Mouse (Mus musculus): ENCODE measurements at regions not wholly inside any gene's neighbourhood (a gene's known extent, or its start where the extent isn't known, plus 50 kb on each side); places are given as distances from the start of the nearest gene placed in this dataset.

DNA sequence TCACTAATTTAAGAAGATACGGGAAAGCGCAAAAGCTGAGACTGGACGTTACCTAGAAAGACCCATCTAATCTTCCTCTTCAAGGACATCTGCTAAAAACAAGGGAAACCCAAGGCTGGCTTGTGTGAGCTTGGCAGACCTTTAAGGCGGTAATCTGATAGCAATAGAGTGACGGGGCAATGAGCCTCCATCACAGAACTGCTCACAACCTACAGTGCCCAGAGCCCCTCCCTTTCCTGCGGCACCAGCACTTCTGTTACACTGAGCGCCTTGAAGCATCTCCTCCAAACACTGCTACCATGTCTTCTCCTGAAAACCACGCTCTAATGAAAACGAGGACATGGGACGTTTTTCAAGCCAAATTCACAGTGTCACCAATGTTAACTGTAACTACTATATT is 172.1 kb upstream of the Smim15 start:
- H3K4me3 ChIP-seq (replicated peaks) = no peak overlapping the region
- no peak overlapping the region for H3K9ac ChIP-seq
- H3K27ac ChIP-seq = no peak overlapping the region
- H3K27me3 ChIP-seq = no peaks in the 10 kb centered on the region
- 66% methylated on average over 10 of the region's 10 CpGs for WGBS (ENCODE audit: insufficient replicate concordance)
- no peak for DNase-seq
- H3K4me2 ChIP-seq = no peak overlapping the region
- H3K36me3 ChIP-seq = no peaks in the 10 kb centered on the region
- no peak for ATAC-seq (ENCODE audit: low read depth)
- H3K4me1 ChIP-seq (replicated peaks) = no peaks in the 10 kb centered on the region
- no peaks in the 10 kb centered on the region for H3K9me3 ChIP-seq (replicated peaks)

DNA sequence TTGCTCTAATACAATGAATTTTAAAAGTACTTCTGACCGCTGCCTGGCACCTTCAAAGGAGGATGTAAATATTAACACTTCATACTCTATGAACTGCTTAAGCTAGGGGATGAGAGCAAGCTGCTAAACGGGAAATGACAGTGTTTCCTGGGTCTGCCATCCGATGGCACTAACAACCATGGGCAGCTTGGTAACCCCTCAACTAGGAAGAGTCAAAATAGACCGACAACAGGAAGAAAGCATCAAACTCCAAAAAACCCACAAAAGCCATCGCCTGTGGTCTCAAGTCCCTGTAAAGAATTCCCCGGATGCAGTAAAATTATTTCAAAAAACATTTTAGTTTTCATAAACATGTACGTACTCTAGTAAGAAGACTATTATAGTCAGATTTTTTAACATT is 175.3 kb upstream of the Smim15 start:
- Histone ChIP-seq H3K27me3 (no peaks in the 10 kb centered on the region), H3K4me2 (no peak overlapping the region), H3K4me1 (replicated peaks) (0 out of 2 replicates have a peak, but pooled peaks cover 4% of the 10 kb centered on the region), H3K9ac (no peak overlapping the region), H3K27ac (no peak overlapping the region), H3K9me3 (replicated peaks) (no peaks in the 10 kb centered on the region), H3K36me3 (no peaks in the 10 kb centered on the region), H3K4me3 (replicated peaks) (no peak overlapping the region)
- no peak for ATAC-seq (ENCODE audit: low read depth)
- 48% methylated on average over 7 of the region's 7 CpGs for WGBS (ENCODE audit: insufficient replicate concordance)
- DNase-seq = no peak

GRCm38 (mm10) chr13:107866825-107867224 is 177.4 kb upstream of the Smim15 start:
- Histone ChIP-seq H3K27me3 (no peaks in the 10 kb centered on the region), H3K9ac (no peak overlapping the region), H3K4me3 (replicated peaks) (no peak overlapping the region), H3K4me2 (no peak overlapping the region), H3K4me1 (replicated peaks) (0 out of 2 replicates have a peak, but pooled peaks cover 4% of the 10 kb centered on the region), H3K36me3 (no peaks in the 10 kb centered on the region), H3K27ac (no peak overlapping the region), H3K9me3 (replicated peaks) (no peaks in the 10 kb centered on the region)
- no peak for ATAC-seq (ENCODE audit: low read depth)
- no peak for DNase-seq
- WGBS (ENCODE audit: insufficient replicate concordance) = 48% methylated on average over 4 of the region's 4 CpGs

- ATAC-seq (ENCODE audit: low read depth) = no peak
- H3K36me3 ChIP-seq = no peaks in the 10 kb centered on the region
- no peak overlapping the region for H3K4me2 ChIP-seq
- WGBS (ENCODE audit: insufficient replicate concordance) = 58% methylated on average over 11 of the region's 11 CpGs
- 0 out of 2 replicates have a peak, but pooled peaks cover 13% of the 10 kb centered on the region for H3K4me1 ChIP-seq (replicated peaks)
- DNase-seq = no peak
- H3K27ac ChIP-seq = no peak overlapping the region
- H3K9me3 ChIP-seq (replicated peaks) = no peaks in the 10 kb centered on the region
- H3K27me3 ChIP-seq = no peaks in the 10 kb centered on the region
- H3K4me3 ChIP-seq (replicated peaks) = no peak overlapping the region
- H3K9ac ChIP-seq = no peak overlapping the region
Measured at GRCm38 (mm10) chr13:107862793-107863654, 181.2 kb upstream of the Smim15 start.

GRCm38 (mm10) chr13:107861384-107862134 is 182.7 kb upstream of the Smim15 start:
- Histone ChIP-seq H3K4me3 (replicated peaks) (no peak overlapping the region), H3K4me2 (no peak overlapping the region), H3K9ac (no peak overlapping the region), H3K36me3 (no peaks in the 10 kb centered on the region), H3K9me3 (replicated peaks) (no peaks in the 10 kb centered on the region), H3K4me1 (replicated peaks) (0 out of 2 replicates have a peak, but pooled peaks cover 12% of the 10 kb centered on the region), H3K27me3 (no peaks in the 10 kb centered on the region), H3K27ac (no peak overlapping the region)
- ATAC-seq (ENCODE audit: low read depth) = no peak
- no peak for DNase-seq
- 80% methylated on average over 17 of the region's 17 CpGs for WGBS (ENCODE audit: insufficient replicate concordance)

DNA sequence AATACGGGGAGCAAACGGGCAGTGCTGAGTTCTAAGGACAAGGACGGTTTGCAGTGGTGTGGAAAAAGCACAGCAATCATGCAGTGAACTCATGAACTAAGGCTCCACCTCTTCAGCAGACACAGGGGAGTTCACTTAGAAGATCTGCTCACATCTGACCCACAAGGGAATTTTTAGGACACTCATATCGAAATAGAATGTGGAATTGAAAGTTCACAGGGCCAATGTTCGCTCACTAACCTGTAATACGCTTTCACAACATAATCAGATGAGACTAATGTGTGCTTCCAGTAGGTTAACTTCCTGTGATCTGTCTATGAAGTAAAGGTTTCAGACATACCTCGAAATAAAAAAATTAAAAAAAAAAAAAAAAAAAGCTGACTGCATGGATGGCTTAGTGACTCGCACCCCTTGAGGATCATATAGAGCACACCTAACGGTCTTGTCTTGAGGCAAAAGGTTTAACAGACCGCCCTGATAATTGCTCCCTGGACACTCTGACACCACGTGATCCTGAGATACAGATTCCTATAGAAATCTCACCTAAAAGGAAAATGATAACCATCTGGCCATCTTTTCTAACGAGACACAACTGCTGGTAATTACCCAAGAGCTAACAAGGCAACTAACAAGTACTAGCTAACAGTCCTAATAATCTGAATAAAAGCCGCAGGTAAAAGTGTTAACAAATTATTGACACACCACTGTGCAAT is 187.0 kb upstream of the Smim15 start:
- Histone ChIP-seq H3K27me3 (no peaks in the 10 kb centered on the region), H3K9me3 (replicated peaks) (no peaks in the 10 kb centered on the region), H3K36me3 (no peaks in the 10 kb centered on the region), H3K4me2 (no peak overlapping the region), H3K9ac (no peak overlapping the region), H3K4me3 (replicated peaks) (no peak overlapping the region), H3K27ac (no peak overlapping the region), H3K4me1 (replicated peaks) (0 out of 2 replicates have a peak, but pooled peaks cover 10% of the 10 kb centered on the region)
- ATAC-seq (ENCODE audit: low read depth) = no peak
- 66% methylated on average over 13 of the region's 13 CpGs for WGBS (ENCODE audit: insufficient replicate concordance)
- DNase-seq = no peak

GRCm38 (mm10) chr13:107850907-107851560 is 193.2 kb upstream of the Smim15 start:
- Histone ChIP-seq H3K27ac (no peak overlapping the region), H3K4me1 (replicated peaks) (peaks cover 18% of the 10 kb centered on the region), H3K4me3 (replicated peaks) (no peak overlapping the region), H3K4me2 (no peak overlapping the region), H3K27me3 (no peaks in the 10 kb centered on the region), H3K9me3 (replicated peaks) (no peaks in the 10 kb centered on the region), H3K9ac (no peak overlapping the region), H3K36me3 (no peaks in the 10 kb centered on the region)
- WGBS (ENCODE audit: insufficient replicate concordance) = 66% methylated on average over 8 of the region's 8 CpGs
- DNase-seq (no peak), ATAC-seq (ENCODE audit: low read depth) (no peak)

- H3K36me3 ChIP-seq = no peaks in the 10 kb centered on the region
- DNase-seq (no peak), ATAC-seq (ENCODE audit: low read depth) (no peak)
- H3K9ac ChIP-seq = no peak overlapping the region
- no peaks in the 10 kb centered on the region for H3K27me3 ChIP-seq
- no peak overlapping the region for H3K4me2 ChIP-seq
- no peak overlapping the region for H3K4me3 ChIP-seq (replicated peaks)
- 59% methylated on average over 7 of the region's 7 CpGs for WGBS (ENCODE audit: insufficient replicate concordance)
- H3K27ac ChIP-seq = no peak overlapping the region
- no peaks in the 10 kb centered on the region for H3K9me3 ChIP-seq (replicated peaks)
- peaks cover 18% of the 10 kb centered on the region for H3K4me1 ChIP-seq (replicated peaks)
Measured at GRCm38 (mm10) chr13:107848871-107849270, 195.4 kb upstream of the Smim15 start.

DNA sequence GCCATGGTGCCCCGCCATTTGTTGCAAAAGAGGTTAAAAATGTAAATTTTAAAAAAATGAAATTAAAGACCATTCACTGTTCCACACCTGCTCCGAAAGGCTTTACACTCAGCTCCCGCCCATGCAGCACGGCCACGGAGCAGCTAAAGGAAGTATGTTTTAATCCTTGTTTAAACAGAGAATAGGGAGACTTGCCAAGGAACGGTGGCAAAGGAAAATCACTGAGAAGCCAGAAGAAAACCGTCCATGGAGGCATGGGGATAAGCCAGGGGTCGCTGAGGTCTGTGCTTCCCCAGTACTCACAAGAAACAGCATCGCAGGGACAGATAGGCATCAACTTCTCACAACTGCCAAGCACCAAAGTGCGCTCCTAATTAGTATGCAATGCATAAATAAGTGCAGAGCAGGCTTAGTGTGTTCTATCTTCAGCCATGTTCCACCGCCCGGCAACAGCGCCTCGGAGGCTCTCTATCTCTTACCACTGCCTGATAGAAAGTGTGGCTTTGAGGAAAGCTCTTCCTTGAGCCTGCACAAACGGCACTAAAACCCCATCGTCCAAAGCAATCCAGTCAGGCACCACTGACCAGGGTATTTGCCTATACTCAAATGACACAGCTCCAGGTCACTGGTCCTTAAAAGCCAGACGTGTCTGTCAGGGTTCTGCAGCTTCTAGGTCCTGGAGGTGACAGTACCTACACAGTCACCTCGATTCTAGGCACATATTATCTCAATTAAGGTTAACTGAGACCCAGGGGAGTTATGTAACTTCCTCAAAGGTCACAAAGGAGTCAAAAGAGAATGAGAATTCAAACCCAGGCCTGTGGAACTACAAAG is 196.8 kb upstream of the Smim15 start:
- H3K27ac ChIP-seq = no peak overlapping the region
- 47% methylated on average over 18 of the region's 18 CpGs for WGBS (ENCODE audit: insufficient replicate concordance)

GRCm38 (mm10) chr13:107846621-107847178 is 197.5 kb upstream of the Smim15 start:
- no peak overlapping the region for H3K27ac ChIP-seq
- no peak overlapping the region for H3K4me2 ChIP-seq
- 67% methylated on average over 10 of the region's 10 CpGs for WGBS (ENCODE audit: insufficient replicate concordance)
- H3K9me3 ChIP-seq (replicated peaks) = no peaks in the 10 kb centered on the region
- no peak overlapping the region for H3K4me3 ChIP-seq (replicated peaks)
- no peak for DNase-seq
- no peak for ATAC-seq (ENCODE audit: low read depth)
- H3K9ac ChIP-seq = no peak overlapping the region
- H3K36me3 ChIP-seq = no peaks in the 10 kb centered on the region
- no peaks in the 10 kb centered on the region for H3K27me3 ChIP-seq
- H3K4me1 ChIP-seq (replicated peaks) = peaks cover 21% of the 10 kb centered on the region

More for the DNA sequence above, 196.8 kb upstream of the Smim15 start:
- peaks cover 20% of the 10 kb centered on the region for H3K4me1 ChIP-seq (replicated peaks)
- H3K4me3 ChIP-seq (replicated peaks) = no peak overlapping the region
- H3K27me3 ChIP-seq = no peaks in the 10 kb centered on the region
- ATAC-seq (ENCODE audit: low read depth) (no peak), DNase-seq (no peak)
- no peaks in the 10 kb centered on the region for H3K9me3 ChIP-seq (replicated peaks)
- no peak overlapping the region for H3K9ac ChIP-seq
- H3K36me3 ChIP-seq = no peaks in the 10 kb centered on the region
- H3K4me2 ChIP-seq = peak overlapping the region; percentile 14; the same call in 1 of the 2 replicates

Data from liver, embryonic 13.5 days (tissue).